Mouse (Mus musculus) stomach, embryonic 16.5 days (tissue): ENCODE results near the gene Zc3h14. TPM values are rescaled to one million over a fixed set of nuclear protein-coding genes. Genes with fewer than 3 reads are reported as not detected.

Experiments used
- ATAC-seq: fragments of 200-750 bp; cut with Nextera tagmentation; 2 replicates; pipeline ENCODE4 v1.8.0; 2017; ENCODE audit warnings: moderate number of reproducible peaks, moderate TSS enrichment; ENCODE audit not compliant: insufficient read depth, low FRiP score
- H3K27ac ChIP-seq: fragments of 300-500 bp; sonication (generic); 2 replicates; pipeline ENCODE4 v1.5.1; 2014; ENCODE audit warnings: low read length
- H3K27me3 ChIP-seq: fragments of 300-500 bp; sonication (generic); 2 replicates; pipeline ENCODE4 v1.6.1; 2014; ENCODE audit warnings: low read length, control low read depth, mixed read lengths; ENCODE audit not compliant: control insufficient read depth, insufficient read depth
- H3K36me3 ChIP-seq: fragments of 300-500 bp; sonication (generic); 2 replicates; pipeline ENCODE4 v1.6.1; 2014; ENCODE audit warnings: low read length; ENCODE audit not compliant: control insufficient read depth, insufficient read depth
- H3K4me1 ChIP-seq: fragments of 300-500 bp; sonication (generic); 2 replicates; pipeline ENCODE4 v1.6.1; 2014; ENCODE audit warnings: low read length, control low read depth, mixed read lengths; ENCODE audit not compliant: control insufficient read depth, insufficient read depth
- H3K4me2 ChIP-seq: fragments of 300-500 bp; sonication (generic); 2 replicates; pipeline ENCODE4 v1.6.1; 2014; ENCODE audit warnings: low read depth, low read length, mixed read lengths
- H3K4me3 ChIP-seq: fragments of 300-500 bp; sonication (generic); replicated peaks from 2 replicates; pipeline ENCODE4 v1.5.1; 2014; ENCODE audit warnings: mild to moderate bottlenecking, low read length
- H3K9ac ChIP-seq: fragments of 300-500 bp; sonication (generic); 2 replicates; pipeline ENCODE4 v1.6.1; 2014; ENCODE audit warnings: low read length
- H3K9me3 ChIP-seq: fragments of 300-500 bp; sonication (generic); replicated peaks from 2 replicates; pipeline ENCODE4 v1.6.1; 2016; ENCODE audit warnings: low read length, control low read depth; ENCODE audit not compliant: control insufficient read depth
- WGBS: fragments of 180-500 bp; shearing (Covaris S2); extraction: QIAGEN DNeasy Blood & Tissue Kit; methylation state at CpG from one replicate; pipeline ENCODE4 v1.1.7; 2014; 5-methylcytosine and 5-hydroxymethylcytosine counted together
- polyA plus RNA-seq: library from polyadenylated mRNA; unstranded; fragments of >200 nt; fragmentation: Nextera tagmentation; extraction: Ambion mirVana; gene quantifications from 2 replicates; pipeline ENCODE4 v1.2.1, GENCODE M21; 2015

The Zc3h14 gene
- polyA plus RNA-seq, 1 experiment from 2014 or later, result 97.5 TPM

- H3K9ac ChIP-seq, result no peak overlapping the region
- ATAC-seq, result no peak
- H3K4me3 ChIP-seq, result no peak overlapping the region
- no peaks in the 10 kb centered on the region for H3K4me1 ChIP-seq
- WGBS, result 85% methylated on average over 6 of the region's 6 CpGs
- no peak overlapping the region for H3K4me2 ChIP-seq
- no peaks in the 10 kb centered on the region for H3K27me3 ChIP-seq
- no peak overlapping the region for H3K27ac ChIP-seq
- H3K36me3 ChIP-seq, result peaks cover 20% of the 10 kb centered on the region; the same call in 1 of the 2 replicates
- H3K9me3 ChIP-seq, result no peaks in the 10 kb centered on the region
Measured at GRCm38 (mm10) chr12:98757636-98758035, 10.9 kb downstream of the Zc3h14 start.

GRCm38 (mm10) chr12:98759700-98760099 is 12.9 kb downstream of the Zc3h14 start:
- peaks cover 29% of the 10 kb centered on the region; the same call in 1 of the 2 replicates for H3K36me3 ChIP-seq
- no peak for ATAC-seq

GRCm38 (mm10) chr12:98766241-98766640 is 19.5 kb downstream of the Zc3h14 start:
- Histone ChIP-seq H3K27ac (no peak overlapping the region), H3K4me1 (no peaks in the 10 kb centered on the region), H3K36me3 (peaks cover 22% of the 10 kb centered on the region; the same call in 1 of the 2 replicates), H3K9me3 (no peaks in the 10 kb centered on the region), H3K9ac (no peak overlapping the region), H3K27me3 (no peaks in the 10 kb centered on the region), H3K4me3 (no peak overlapping the region), H3K4me2 (no peak overlapping the region)
- WGBS, result 92% methylated on average over 2 of the region's 2 CpGs
- ATAC-seq, result no peak

More at GRCm38 (mm10) chr12:98759700-98760099, 12.9 kb downstream of the Zc3h14 start:
- H3K27ac ChIP-seq, result no peak overlapping the region
- 87% methylated on average over 6 of the region's 6 CpGs for WGBS
- no peaks in the 10 kb centered on the region for H3K27me3 ChIP-seq
- no peaks in the 10 kb centered on the region for H3K9me3 ChIP-seq
- H3K4me3 ChIP-seq, result no peak overlapping the region
- no peaks in the 10 kb centered on the region for H3K4me1 ChIP-seq
- no peak overlapping the region for H3K4me2 ChIP-seq
- H3K9ac ChIP-seq, result no peak overlapping the region

GRCm38 (mm10) chr12:98777509-98777908 is 30.7 kb downstream of the Zc3h14 start:
- Histone ChIP-seq H3K4me1 (no peaks in the 10 kb centered on the region), H3K4me2 (no peak overlapping the region), H3K36me3 (peaks cover 27% of the 10 kb centered on the region), H3K4me3 (no peak overlapping the region), H3K9ac (no peak overlapping the region), H3K27me3 (no peaks in the 10 kb centered on the region), H3K9me3 (no peaks in the 10 kb centered on the region), H3K27ac (no peak overlapping the region)
- whole genome bisulfite sequencing, result 60% methylated on average over 3 of the region's 3 CpGs
- no peak for ATAC-seq

- Histone ChIP-seq H3K4me1 (no peaks in the 10 kb centered on the region), H3K9ac (no peak overlapping the region), H3K4me2 (no peak overlapping the region), H3K27ac (no peak overlapping the region), H3K36me3 (peaks cover 31% of the 10 kb centered on the region), H3K4me3 (no peak overlapping the region), H3K27me3 (no peaks in the 10 kb centered on the region), H3K9me3 (no peaks in the 10 kb centered on the region)
- 80% methylated on average over 4 of the region's 4 CpGs for WGBS
- no peak for ATAC-seq
Measured at GRCm38 (mm10) chr12:98779148-98779547, 32.4 kb downstream of the Zc3h14 start.

GRCm38 (mm10) chr12:98784251-98784650 is 37.5 kb downstream of the Zc3h14 start:
- no peak for ATAC-seq
- no peak overlapping the region for H3K4me3 ChIP-seq
- no peak overlapping the region for H3K4me2 ChIP-seq
- no peaks in the 10 kb centered on the region for H3K9me3 ChIP-seq
- H3K4me1 ChIP-seq, result no peaks in the 10 kb centered on the region
- no peak overlapping the region for H3K27ac ChIP-seq
- H3K27me3 ChIP-seq, result no peaks in the 10 kb centered on the region
- peaks cover 38% of the 10 kb centered on the region for H3K36me3 ChIP-seq
- 91% methylated on average over 1 of the region's 1 CpGs for WGBS
- H3K9ac ChIP-seq, result no peak overlapping the region

GRCm38 (mm10) chr12:98795731-98796318 is 49.1 kb downstream of the Zc3h14 start:
- H3K36me3 ChIP-seq, result peaks cover 12% of the 10 kb centered on the region; the same call in 1 of the 2 replicates
- WGBS, result 96% methylated on average over 3 of the region's 3 CpGs

GRCm38 (mm10) chr12:98800334-98800733 is 53.6 kb downstream of the Zc3h14 start:
- H3K27me3 ChIP-seq, result no peaks in the 10 kb centered on the region
- H3K9ac ChIP-seq, result no peak overlapping the region
- H3K4me1 ChIP-seq, result no peaks in the 10 kb centered on the region
- no peak for ATAC-seq
- H3K4me3 ChIP-seq, result no peak overlapping the region
- H3K27ac ChIP-seq, result no peak overlapping the region
- H3K4me2 ChIP-seq, result no peak overlapping the region
- H3K36me3 ChIP-seq, result no peaks in the 10 kb centered on the region
- WGBS, result 77% methylated on average over 5 of the region's 5 CpGs
- H3K9me3 ChIP-seq, result no peaks in the 10 kb centered on the region

More at GRCm38 (mm10) chr12:98795731-98796318, 49.1 kb downstream of the Zc3h14 start:
- Histone ChIP-seq H3K27ac (no peak overlapping the region), H3K27me3 (no peaks in the 10 kb centered on the region), H3K9ac (no peak overlapping the region), H3K4me2 (no peak overlapping the region), H3K4me3 (no peak overlapping the region), H3K9me3 (no peaks in the 10 kb centered on the region), H3K4me1 (no peaks in the 10 kb centered on the region)
- no peak for ATAC-seq

GRCm38 (mm10) chr12:98802245-98802644 is 55.5 kb downstream of the Zc3h14 start:
- WGBS, result 72% methylated on average over 3 of the region's 3 CpGs
- no peak overlapping the region for H3K4me3 ChIP-seq
- no peak for ATAC-seq
- H3K27me3 ChIP-seq, result no peaks in the 10 kb centered on the region
- H3K4me1 ChIP-seq, result no peaks in the 10 kb centered on the region
- no peaks in the 10 kb centered on the region for H3K36me3 ChIP-seq
- no peak overlapping the region for H3K4me2 ChIP-seq
- no peak overlapping the region for H3K27ac ChIP-seq
- H3K9me3 ChIP-seq, result no peaks in the 10 kb centered on the region
- no peak overlapping the region for H3K9ac ChIP-seq
